Mouse (Mus musculus): ENCODE measurements around the gene Hdac11. TPM values are rescaled to one million over a fixed set of nuclear protein-coding genes. Genes with fewer than 3 reads are reported as not detected.

The Hdac11 gene
- polyA plus RNA-seq, 1 experiment: 39.3 TPM

DNA sequence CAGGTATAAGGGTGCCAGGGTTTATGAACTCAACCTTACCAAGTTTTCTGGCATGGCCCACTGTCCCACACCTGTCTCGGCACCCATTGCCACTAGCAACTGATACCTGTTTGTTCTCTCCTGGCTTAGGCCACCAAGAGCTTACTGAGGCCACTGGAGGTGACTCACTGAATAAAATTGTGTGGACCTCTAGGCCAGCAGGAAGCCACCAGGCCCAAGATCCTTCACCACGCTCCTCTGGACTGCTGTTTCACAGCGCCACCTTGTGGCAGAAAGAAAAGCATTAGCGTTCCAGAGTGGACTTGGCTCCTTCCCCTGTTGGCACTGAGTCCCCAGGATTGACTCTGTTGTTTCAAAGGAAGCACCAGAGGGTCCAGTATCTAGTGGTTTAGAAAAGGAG lies 16.6 kb upstream of the Hdac11 start:
- Histone ChIP-seq H3K36me3 (ENCODE audit: control insufficient read depth, insufficient read depth) (no peaks in the 10 kb centered on the region), H3K27me3 (ENCODE audit: control insufficient read depth, insufficient read depth, insufficient read length) (peaks cover 11% of the 10 kb centered on the region), H3ac (ENCODE audit: control insufficient read depth, insufficient read length) (no peak overlapping the region), H3K4me3 (no peak overlapping the region), H3K79me2 (ENCODE audit: control insufficient read depth, insufficient read depth) (no peaks in the 10 kb centered on the region), H3K4me2 (ENCODE audit: low read depth) (no peak overlapping the region)
- TF ChIP-seq CEBPB (IDR thresholded peaks at IDR 0.05; ENCODE audit: insufficient read depth, poor library complexity, severe bottlenecking): no peak
- TF ChIP-seq REST (IDR thresholded peaks at IDR 0.05; ENCODE audit: insufficient read depth, insufficient read length): no peak
- no peak for TF ChIP-seq TCF3 (IDR thresholded peaks at IDR 0.05; ENCODE audit: insufficient read length, low read depth)
- TF ChIP-seq E2F4 (IDR thresholded peaks at IDR 0.05; ENCODE audit: insufficient read depth): no peak
- no peak for TF ChIP-seq SRF (IDR thresholded peaks at IDR 0.05; ENCODE audit: control insufficient read depth, insufficient read length, low read depth)
- no peak for TF ChIP-seq TCF12 (IDR thresholded peaks at IDR 0.05; ENCODE audit: insufficient read depth, poor library complexity, severe bottlenecking)
- TF ChIP-seq POLR2AphosphoS2 (IDR thresholded peaks at IDR 0.05; ENCODE audit: insufficient read length, low read depth): no peak
- TF ChIP-seq POLR2A (IDR thresholded peaks at IDR 0.05; ENCODE audit: insufficient read length, low read depth): no peak
- no peak for TF ChIP-seq MYOG (IDR thresholded peaks at IDR 0.05; ENCODE audit: control insufficient read depth in 1 of 3, insufficient read depth in 1 of 3, insufficient read length in 2 of 3, low read depth in 2 of 3)
- TF ChIP-seq MAX (IDR thresholded peaks at IDR 0.05; ENCODE audit: low read depth): no peak
- TF ChIP-seq USF1 (IDR thresholded peaks at IDR 0.05; ENCODE audit: low read depth): no peak
- TF ChIP-seq MYOD1 (IDR thresholded peaks at IDR 0.05; ENCODE audit: control insufficient read depth in 1 of 3, insufficient read length in 2 of 3, low read depth in 2 of 3): no peak

DNA sequence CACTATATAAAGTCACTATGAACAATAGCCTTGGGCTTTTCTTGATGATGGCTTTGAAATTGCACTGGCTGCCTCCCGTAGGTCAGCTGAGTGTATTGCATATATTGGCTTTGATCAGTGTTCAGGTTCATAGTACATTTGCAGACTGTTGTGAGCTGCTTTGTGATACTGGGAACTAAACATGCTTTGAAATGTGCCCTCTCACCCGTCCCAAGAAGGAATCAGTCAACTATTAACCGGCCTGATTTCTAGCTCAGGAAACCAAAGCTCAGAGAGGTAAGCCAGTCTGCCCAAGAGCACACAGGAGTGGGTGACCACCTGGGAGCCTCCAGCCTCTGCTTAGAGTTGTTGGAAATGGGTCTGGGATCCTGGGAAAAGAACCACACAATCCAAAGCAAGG lies 11.4 kb upstream of the Hdac11 start:
- Histone ChIP-seq H3K36me3 (ENCODE audit: control insufficient read depth, insufficient read depth) (no peaks in the 10 kb centered on the region), H3K27me3 (ENCODE audit: control insufficient read depth, insufficient read depth, insufficient read length) (no peaks in the 10 kb centered on the region), H3K4me3 (no peak overlapping the region), H3ac (ENCODE audit: control insufficient read depth, insufficient read length) (no peak overlapping the region), H3K4me2 (ENCODE audit: low read depth) (no peak overlapping the region), H3K79me2 (ENCODE audit: control insufficient read depth, insufficient read depth) (no peaks in the 10 kb centered on the region)
- TF ChIP-seq E2F4 (IDR thresholded peaks at IDR 0.05; ENCODE audit: insufficient read depth): no peak
- TF ChIP-seq MYOG (IDR thresholded peaks at IDR 0.05; ENCODE audit: control insufficient read depth in 1 of 3, insufficient read depth in 1 of 3, insufficient read length in 2 of 3, low read depth in 2 of 3): no peak
- no peak for TF ChIP-seq POLR2A (IDR thresholded peaks at IDR 0.05; ENCODE audit: insufficient read length, low read depth)
- no peak for TF ChIP-seq REST (IDR thresholded peaks at IDR 0.05; ENCODE audit: insufficient read depth, insufficient read length)
- TF ChIP-seq TCF3 (IDR thresholded peaks at IDR 0.05; ENCODE audit: insufficient read length, low read depth): no peak
- no peak for TF ChIP-seq TCF12 (IDR thresholded peaks at IDR 0.05; ENCODE audit: insufficient read depth, poor library complexity, severe bottlenecking)
- TF ChIP-seq MYOD1 (IDR thresholded peaks at IDR 0.05; ENCODE audit: control insufficient read depth in 1 of 3, insufficient read length in 2 of 3, low read depth in 2 of 3): no peak
- TF ChIP-seq POLR2AphosphoS2 (IDR thresholded peaks at IDR 0.05; ENCODE audit: insufficient read length, low read depth): no peak

DNA sequence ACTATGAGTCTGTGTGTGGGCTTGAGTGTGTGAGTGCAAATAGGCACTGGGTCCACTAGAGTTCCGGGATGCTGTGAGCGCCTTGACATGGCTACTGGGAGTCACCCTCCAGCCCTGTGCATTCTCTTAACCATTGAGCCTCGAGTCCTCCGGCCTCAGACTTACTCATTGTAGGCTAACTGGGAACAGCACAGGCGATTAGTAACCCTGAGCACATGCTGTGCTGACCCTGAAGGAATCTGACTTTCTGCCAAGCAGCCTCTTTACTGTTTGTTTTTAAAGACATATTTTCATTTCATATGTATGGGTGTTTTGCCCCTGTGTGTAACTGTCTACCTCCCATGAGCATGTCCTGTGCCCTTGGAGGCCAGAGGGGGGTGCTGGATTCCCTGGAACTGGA lies 10.9 kb upstream of the Hdac11 start:
- H3K4me3 ChIP-seq: no peak overlapping the region
- no peak overlapping the region for H3K4me2 ChIP-seq (ENCODE audit: low read depth)
- TF ChIP-seq USF1 (IDR thresholded peaks at IDR 0.05; ENCODE audit: low read depth) (no peak), REST (IDR thresholded peaks at IDR 0.05; ENCODE audit: insufficient read depth, insufficient read length) (no peak), MYOD1 (IDR thresholded peaks at IDR 0.05; ENCODE audit: control insufficient read depth in 1 of 3, insufficient read length in 2 of 3, low read depth in 2 of 3) (no peak), TCF12 (IDR thresholded peaks at IDR 0.05; ENCODE audit: insufficient read depth, poor library complexity, severe bottlenecking) (no peak), CEBPB (IDR thresholded peaks at IDR 0.05; ENCODE audit: insufficient read depth, poor library complexity, severe bottlenecking) (no peak), MAX (IDR thresholded peaks at IDR 0.05; ENCODE audit: low read depth) (no peak), SRF (IDR thresholded peaks at IDR 0.05; ENCODE audit: control insufficient read depth, insufficient read length, low read depth) (no peak), E2F4 (IDR thresholded peaks at IDR 0.05; ENCODE audit: insufficient read depth) (no peak), POLR2A (IDR thresholded peaks at IDR 0.05; ENCODE audit: insufficient read length, low read depth) (no peak), MYOG (IDR thresholded peaks at IDR 0.05; ENCODE audit: control insufficient read depth in 1 of 3, insufficient read depth in 1 of 3, insufficient read length in 2 of 3, low read depth in 2 of 3) (no peak), POLR2AphosphoS2 (IDR thresholded peaks at IDR 0.05; ENCODE audit: insufficient read length, low read depth) (no peak)
- no peaks in the 10 kb centered on the region for H3K36me3 ChIP-seq (ENCODE audit: control insufficient read depth, insufficient read depth)
- H3K79me2 ChIP-seq (ENCODE audit: control insufficient read depth, insufficient read depth): no peaks in the 10 kb centered on the region
- no peak overlapping the region for H3ac ChIP-seq (ENCODE audit: control insufficient read depth, insufficient read length)
- no peaks in the 10 kb centered on the region for H3K27me3 ChIP-seq (ENCODE audit: control insufficient read depth, insufficient read depth, insufficient read length)

DNA sequence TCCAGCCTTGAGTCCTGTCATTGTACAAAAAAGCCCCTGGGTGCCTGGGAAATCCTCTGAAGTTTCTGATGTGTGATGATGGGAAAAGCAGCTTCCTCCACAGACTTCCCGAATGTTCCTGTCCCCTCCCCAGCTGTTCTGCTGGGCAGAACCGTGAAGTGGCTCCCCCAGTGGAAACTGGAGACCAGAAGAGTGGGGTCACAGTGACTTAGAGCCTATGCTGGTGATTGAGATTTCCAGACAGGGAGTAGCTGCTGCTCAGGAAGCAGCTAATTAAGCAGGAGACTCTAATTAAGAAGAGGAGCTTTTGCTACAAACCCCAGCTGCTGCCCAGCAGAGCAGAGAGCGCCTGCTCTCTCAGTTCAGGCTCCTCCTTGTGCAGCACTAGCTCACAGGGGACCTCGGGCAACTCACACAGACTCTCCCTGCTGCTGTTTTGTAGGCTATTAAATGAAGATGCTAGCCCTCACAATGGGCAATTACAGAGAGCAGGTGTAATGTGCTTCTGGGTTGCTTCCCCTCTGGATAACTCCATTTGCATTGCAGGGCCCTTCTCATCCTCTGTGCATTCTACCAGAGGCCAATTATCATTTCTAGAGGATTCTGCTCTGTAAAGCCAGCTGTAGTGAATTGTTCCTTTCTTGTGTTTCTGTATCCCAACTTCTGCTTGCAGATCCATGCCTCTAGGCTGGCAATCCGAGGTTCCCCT lies 9.9 kb upstream of the Hdac11 start:
- no peak overlapping the region for H3ac ChIP-seq (ENCODE audit: control insufficient read depth, insufficient read length)
- no peaks in the 10 kb centered on the region for H3K79me2 ChIP-seq (ENCODE audit: control insufficient read depth, insufficient read depth)
- H3K27me3 ChIP-seq (ENCODE audit: control insufficient read depth, insufficient read depth, insufficient read length): no peaks in the 10 kb centered on the region
- no peak overlapping the region for H3K4me3 ChIP-seq
- H3K4me2 ChIP-seq (ENCODE audit: low read depth): no peak overlapping the region
- TF ChIP-seq MYOG (IDR thresholded peaks at IDR 0.05; ENCODE audit: control insufficient read depth in 1 of 3, insufficient read depth in 1 of 3, insufficient read length in 2 of 3, low read depth in 2 of 3): no peak
- TF ChIP-seq USF1 (IDR thresholded peaks at IDR 0.05; ENCODE audit: low read depth): no peak
- TF ChIP-seq MAX (IDR thresholded peaks at IDR 0.05; ENCODE audit: low read depth): no peak
- TF ChIP-seq TCF3 (IDR thresholded peaks at IDR 0.05; ENCODE audit: insufficient read length, low read depth): no peak
- no peak for TF ChIP-seq CEBPB (IDR thresholded peaks at IDR 0.05; ENCODE audit: insufficient read depth, poor library complexity, severe bottlenecking)
- no peak for TF ChIP-seq POLR2AphosphoS2 (IDR thresholded peaks at IDR 0.05; ENCODE audit: insufficient read length, low read depth)
- no peaks in the 10 kb centered on the region for H3K36me3 ChIP-seq (ENCODE audit: control insufficient read depth, insufficient read depth)
